Mouse (Mus musculus): ENCODE measurements around the gene Canx. TPM values are rescaled to one million over a fixed set of nuclear protein-coding genes. Genes with fewer than 3 reads are reported as not detected.
A peak's percentile ranks its signal among the peaks of the same experiment; 100 is the strongest.

The Canx gene
- polyA plus RNA-seq, 1 experiment, result 79.1 TPM

GRCm38 (mm10) chr11:50336891-50337290 lies 11.4 kb upstream of the Canx start:
- TF ChIP-seq FLI1 (IDR thresholded peaks at IDR 0.05; ENCODE audit: low read length) (no peak), GATA1 (IDR thresholded peaks at IDR 0.05; ENCODE audit: borderline replicate concordance, low read length) (no peak)
- H3K27me3 ChIP-seq (replicated peaks), result peaks cover 8% of the 10 kb centered on the region

GRCm38 (mm10) chr11:50336126-50336525 lies 10.7 kb upstream of the Canx start:
- no peak for TF ChIP-seq FLI1 (IDR thresholded peaks at IDR 0.05; ENCODE audit: low read length)
- TF ChIP-seq GATA1 (IDR thresholded peaks at IDR 0.05; ENCODE audit: borderline replicate concordance, low read length), result no peak
- Histone ChIP-seq H3K9me3 (peaks cover 6% of the 10 kb centered on the region; the same call in 1 of the 2 replicates), H3K4me1 (peaks cover 7% of the 10 kb centered on the region), H3K27me3 (replicated peaks) (peaks cover 8% of the 10 kb centered on the region), H3K4me3 (replicated peaks) (no peak overlapping the region), H3K36me3 (replicated peaks; ENCODE audit: low read length) (no peaks in the 10 kb centered on the region)

More at GRCm38 (mm10) chr11:50336891-50337290, 11.4 kb upstream of the Canx start:
- peaks cover 7% of the 10 kb centered on the region for H3K4me1 ChIP-seq
- H3K36me3 ChIP-seq (replicated peaks; ENCODE audit: low read length), result no peaks in the 10 kb centered on the region
- no peak overlapping the region for H3K4me3 ChIP-seq (replicated peaks)
- H3K9me3 ChIP-seq, result peaks cover 6% of the 10 kb centered on the region; the same call in 1 of the 2 replicates

- peaks cover 8% of the 10 kb centered on the region for H3K27me3 ChIP-seq (replicated peaks)
- H3K9me3 ChIP-seq, result peaks cover 3% of the 10 kb centered on the region; the same call in 1 of the 2 replicates
- H3K4me3 ChIP-seq (replicated peaks), result no peak overlapping the region
- TF ChIP-seq FLI1 (IDR thresholded peaks at IDR 0.05; ENCODE audit: low read length) (no peak), GATA1 (IDR thresholded peaks at IDR 0.05; ENCODE audit: borderline replicate concordance, low read length) (no peak)
- peaks cover 14% of the 10 kb centered on the region for H3K36me3 ChIP-seq (replicated peaks; ENCODE audit: low read length)
- H3K4me1 ChIP-seq, result peaks cover 15% of the 10 kb centered on the region
These were observed 7.7 kb upstream of the Canx start for GRCm38 (mm10) chr11:50333181-50333580.

GRCm38 (mm10) chr11:50329378-50329777 lies 3.9 kb upstream of the Canx start:
- no peak overlapping the region for H3K4me3 ChIP-seq (replicated peaks)
- H3K27me3 ChIP-seq (replicated peaks), result peaks cover 2% of the 10 kb centered on the region
- H3K9me3 ChIP-seq, result peaks cover 3% of the 10 kb centered on the region; the same call in 1 of the 2 replicates
- H3K4me1 ChIP-seq, result peaks cover 21% of the 10 kb centered on the region
- peaks cover 15% of the 10 kb centered on the region for H3K36me3 ChIP-seq (replicated peaks; ENCODE audit: low read length)
- TF ChIP-seq FLI1 (IDR thresholded peaks at IDR 0.05; ENCODE audit: low read length) (no peak), GATA1 (IDR thresholded peaks at IDR 0.05; ENCODE audit: borderline replicate concordance, low read length) (no peak)

- Histone ChIP-seq H3K4me1 (peaks cover 27% of the 10 kb centered on the region), H3K36me3 (replicated peaks; ENCODE audit: low read length) (peaks cover 15% of the 10 kb centered on the region)
- TF ChIP-seq GATA1 (IDR thresholded peaks at IDR 0.05; ENCODE audit: borderline replicate concordance, low read length) (no peak), FLI1 (IDR thresholded peaks at IDR 0.05; ENCODE audit: low read length) (no peak)
These were observed 2.7 kb upstream of the Canx start for GRCm38 (mm10) chr11:50328075-50328625.

GRCm38 (mm10) chr11:50326302-50326966 lies 961 bp upstream of the Canx start:
- Histone ChIP-seq H3K27me3 (replicated peaks) (no peaks in the 10 kb centered on the region), H3K4me3 (replicated peaks) (peak overlapping the region; percentile 97), H3K4me1 (peaks cover 41% of the 10 kb centered on the region), H3K36me3 (replicated peaks; ENCODE audit: low read length) (peaks cover 19% of the 10 kb centered on the region), H3K9me3 (no peaks in the 10 kb centered on the region)
- no peak for TF ChIP-seq FLI1 (IDR thresholded peaks at IDR 0.05; ENCODE audit: low read length)
- no peak for TF ChIP-seq GATA1 (IDR thresholded peaks at IDR 0.05; ENCODE audit: borderline replicate concordance, low read length)

More at GRCm38 (mm10) chr11:50328075-50328625, 2.7 kb upstream of the Canx start:
- no peak overlapping the region for H3K4me3 ChIP-seq (replicated peaks)
- H3K9me3 ChIP-seq, result no peaks in the 10 kb centered on the region
- no peaks in the 10 kb centered on the region for H3K27me3 ChIP-seq (replicated peaks)

GRCm38 (mm10) chr11:50324751-50325471 lies 562 bp downstream of the Canx start:
- Histone ChIP-seq H3K4me1 (peaks cover 54% of the 10 kb centered on the region), H3K27me3 (replicated peaks) (no peaks in the 10 kb centered on the region), H3K36me3 (replicated peaks; ENCODE audit: low read length) (peaks cover 25% of the 10 kb centered on the region), H3K9me3 (no peaks in the 10 kb centered on the region), H3K4me3 (replicated peaks) (peak overlapping the region; percentile 97)
- TF ChIP-seq FLI1 (IDR thresholded peaks at IDR 0.05; ENCODE audit: low read length), result no peak
- no peak; the same call in 2 of the 3 replicates for TF ChIP-seq GATA1 (IDR thresholded peaks at IDR 0.05; ENCODE audit: borderline replicate concordance, low read length)

- H3K4me3 ChIP-seq (replicated peaks), result peak overlapping the region; percentile 97
- TF ChIP-seq FLI1 (IDR thresholded peaks at IDR 0.05; ENCODE audit: low read length) (no peak), GATA1 (IDR thresholded peaks at IDR 0.05; ENCODE audit: borderline replicate concordance, low read length) (no peak)
- peaks cover 58% of the 10 kb centered on the region for H3K4me1 ChIP-seq
- peaks cover 25% of the 10 kb centered on the region for H3K36me3 ChIP-seq (replicated peaks; ENCODE audit: low read length)
- H3K27me3 ChIP-seq (replicated peaks), result no peaks in the 10 kb centered on the region
- no peaks in the 10 kb centered on the region for H3K9me3 ChIP-seq
These were observed 1.6 kb downstream of the Canx start for GRCm38 (mm10) chr11:50323843-50324242.

- TF ChIP-seq GATA1 (IDR thresholded peaks at IDR 0.05; ENCODE audit: borderline replicate concordance, low read length), result no peak
- no peak for TF ChIP-seq FLI1 (IDR thresholded peaks at IDR 0.05; ENCODE audit: low read length)
- Histone ChIP-seq H3K36me3 (replicated peaks; ENCODE audit: low read length) (peaks cover 24% of the 10 kb centered on the region), H3K27me3 (replicated peaks) (no peaks in the 10 kb centered on the region), H3K9me3 (no peaks in the 10 kb centered on the region), H3K4me3 (replicated peaks) (peak overlapping the region; percentile 16), H3K4me1 (peaks cover 62% of the 10 kb centered on the region)
These were observed 3.1 kb downstream of the Canx start for GRCm38 (mm10) chr11:50322345-50322744.
